Mouse (Mus musculus) mature B cell (primary cell): ENCODE data around the gene Tmeff2.

ENCODE experiments used
- in situ Hi-C: fragments of 300-500 bp; cut with MboI; formaldehyde crosslinking; loops from 2 replicates; pipeline ENCODE4 v1.14.3; 2019

Gene Tmeff2

GRCm38 (mm10) chr1:51199088-51199830 is 298.8 kb downstream of the Tmeff2 start:
- in situ Hi-C loops: no loop called here

- in situ Hi-C loops: no loop called here
Observed at GRCm38 (mm10) chr1:51199954-51200353, 299.5 kb downstream of the Tmeff2 start.

GRCm38 (mm10) chr1:51215631-51216030 is 315.2 kb downstream of the Tmeff2 start:
- in situ Hi-C loops: no loop called here

GRCm38 (mm10) chr1:51216292-51217050 is 316.0 kb downstream of the Tmeff2 start:
- in situ Hi-C loops: no loop called here

GRCm38 (mm10) chr1:51217227-51217626 is 316.8 kb downstream of the Tmeff2 start:
- in situ Hi-C loops: no loop called here

GRCm38 (mm10) chr1:51225156-51225555 is 324.7 kb downstream of the Tmeff2 start:
- in situ Hi-C loops: no loop called here
